Mouse (Mus musculus): ENCODE measurements around the gene Elp5.

Gene Elp5

GRCm38 (mm10) chr11:70015677-70016076 is 33.4 kb upstream of the Elp5 start:
- no peak for DNase-seq (ENCODE audit: low read depth)

DNA sequence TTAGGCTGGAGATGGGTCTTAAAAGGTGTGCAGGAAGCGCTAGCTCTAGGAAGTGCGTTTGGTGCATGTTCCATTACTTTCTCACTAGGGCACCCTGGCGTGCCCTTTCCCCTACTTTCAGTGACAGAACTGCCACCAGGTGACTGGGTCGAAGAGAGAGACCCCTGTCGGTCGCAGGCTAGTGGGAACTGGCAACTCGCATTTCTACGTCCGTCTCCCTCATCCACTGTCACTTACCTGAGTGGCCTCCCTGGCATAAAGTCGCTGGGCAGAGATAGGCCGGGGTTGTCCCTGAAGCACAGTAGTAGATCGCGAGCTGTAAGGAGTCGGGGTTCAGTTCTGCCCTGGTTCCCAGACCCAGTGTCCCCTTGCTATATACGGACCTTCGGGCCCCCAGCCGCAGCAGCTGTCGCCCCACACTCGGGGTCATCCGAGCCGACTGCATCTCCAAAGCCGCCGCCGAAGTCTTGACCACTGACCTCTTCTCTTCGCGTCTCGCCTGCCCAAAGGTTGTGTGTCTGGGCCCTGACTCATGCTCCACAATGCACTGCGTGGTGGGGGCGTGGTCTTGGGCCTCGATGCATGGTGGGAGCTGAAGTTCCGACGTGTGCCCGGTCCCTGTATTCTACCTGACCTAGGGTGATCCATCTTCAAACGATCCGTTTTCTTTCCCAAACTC is 32.7 kb upstream of the Elp5 start, which contains the start of gene Acadvl:
Acadvl (minus strand) TSS at position 532 of the 679 bp plus-strand sequence.
- peak; percentile 92 for DNase-seq (ENCODE audit: low read depth)

DNA sequence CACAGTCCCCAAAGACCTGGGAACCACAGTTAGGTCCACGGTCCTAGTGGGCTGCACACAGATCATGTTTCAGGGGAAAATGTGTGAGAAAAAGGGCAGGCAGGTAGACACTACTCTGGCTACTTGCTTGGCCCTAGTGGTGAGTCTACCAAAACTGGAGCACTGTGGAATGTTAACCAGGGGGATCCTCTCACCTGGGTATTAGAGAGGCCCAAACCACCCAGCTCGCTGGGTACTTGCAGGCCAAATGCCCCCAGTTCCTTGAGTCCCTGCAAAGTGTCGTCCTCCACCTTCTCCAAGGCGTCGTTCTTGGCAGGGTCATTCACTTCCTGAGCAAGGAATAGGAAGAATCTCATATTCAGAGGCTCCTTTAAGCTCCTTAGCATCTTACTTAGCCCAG is 31.7 kb upstream of the Elp5 start:
- no peak for DNase-seq (ENCODE audit: low read depth)

DNA sequence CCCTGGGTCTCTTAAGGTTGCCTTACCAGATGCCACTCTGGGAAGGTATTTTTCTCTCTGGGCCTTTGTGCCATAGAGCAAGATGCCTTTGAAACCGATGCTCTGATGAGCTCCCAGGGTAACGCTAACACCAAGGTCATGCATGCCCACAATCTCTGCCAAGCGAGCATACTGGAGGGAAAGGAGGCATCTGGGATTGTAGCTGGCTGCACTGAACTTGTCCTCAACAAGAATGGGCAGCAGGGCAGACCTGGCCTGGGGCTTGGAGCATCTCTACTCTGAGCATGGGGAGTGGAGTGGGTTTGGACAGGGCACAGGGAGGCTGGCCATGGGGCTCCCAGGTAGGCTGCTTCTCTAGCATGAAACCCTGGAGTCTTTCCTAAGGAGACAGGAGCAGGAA is 31.1 kb upstream of the Elp5 start:
- DNase-seq (ENCODE audit: low read depth) = no peak

DNA sequence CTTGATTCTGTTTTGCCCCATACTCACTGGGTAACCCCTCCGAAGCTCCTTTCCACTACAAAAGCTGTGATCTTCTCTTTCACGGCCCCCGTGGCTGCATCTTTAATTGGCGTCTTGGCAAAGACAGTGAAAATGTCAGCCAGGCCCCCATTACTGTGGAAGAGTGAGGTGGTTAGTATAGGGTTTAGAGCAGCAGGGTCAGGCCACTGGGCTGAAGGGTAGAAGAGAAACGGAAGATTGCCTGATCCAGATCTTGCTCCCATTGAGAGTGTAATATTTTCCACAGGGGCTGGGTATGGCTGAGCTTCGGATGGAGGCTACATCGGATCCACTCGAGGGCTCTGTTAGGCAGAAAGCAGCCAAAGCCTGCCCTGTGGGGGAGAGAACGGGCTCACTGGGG is 30.6 kb upstream of the Elp5 start:
- DNase-seq (ENCODE audit: low read depth) = no peak

- DNase-seq (ENCODE audit: low read depth) = no peak
Measured at GRCm38 (mm10) chr11:70010961-70011360, 28.6 kb upstream of the Elp5 start.

DNA sequence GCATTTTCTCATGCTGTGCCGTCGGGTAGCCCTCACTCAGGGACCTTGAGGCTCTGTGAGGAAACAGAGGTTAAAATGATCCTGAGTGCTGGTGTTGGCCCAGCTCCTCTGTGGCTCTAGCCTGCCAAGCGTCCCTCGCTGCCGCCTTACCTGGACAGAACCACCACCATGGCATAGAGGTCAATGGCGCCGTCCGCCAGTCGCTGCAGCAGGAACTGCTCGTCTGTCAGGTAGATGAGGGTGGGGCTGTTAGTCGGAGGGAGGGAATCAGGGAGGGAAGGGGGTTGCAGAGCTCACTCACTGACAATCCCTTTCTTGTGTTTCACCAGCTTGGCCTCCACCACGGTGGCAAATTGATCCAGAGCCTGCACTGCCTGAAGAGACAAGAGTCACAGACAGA is 28.2 kb upstream of the Elp5 start:
- DNase-seq (ENCODE audit: low read depth) = no peak

DNA sequence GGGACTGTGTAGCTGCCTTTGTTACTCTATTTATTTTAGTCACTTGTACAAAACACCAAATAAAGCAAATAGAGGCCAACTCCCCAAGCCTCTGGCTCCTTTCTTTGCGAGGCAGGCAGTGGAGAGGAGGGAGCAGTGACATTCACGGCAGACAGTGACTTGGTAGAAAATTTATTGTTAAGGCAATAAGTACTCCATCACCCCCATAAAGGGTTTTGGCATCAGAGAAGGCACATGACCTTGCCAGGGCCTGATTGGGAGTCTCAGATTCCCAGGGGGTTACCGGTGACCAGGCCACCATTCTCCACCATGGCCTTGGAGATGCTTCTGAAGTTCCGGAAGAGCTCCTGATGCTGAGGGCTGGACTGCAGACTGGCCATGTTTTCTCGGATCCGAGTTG is 27.7 kb upstream of the Elp5 start:
- no peak for DNase-seq (ENCODE audit: low read depth)

GRCm38 (mm10) chr11:70005521-70005920 is 23.2 kb upstream of the Elp5 start:
- peak; percentile 46 for DNase-seq (ENCODE audit: low read depth)

- DNase-seq (ENCODE audit: low read depth) = no peak
Measured at GRCm38 (mm10) chr11:70002471-70002870, 20.2 kb upstream of the Elp5 start.

GRCm38 (mm10) chr11:70001865-70002264 is 19.5 kb upstream of the Elp5 start:
- DNase-seq (ENCODE audit: low read depth) = peak; percentile 80

GRCm38 (mm10) chr11:70001159-70001558 is 18.8 kb upstream of the Elp5 start:
- no peak for DNase-seq (ENCODE audit: low read depth)

GRCm38 (mm10) chr11:70000396-70000898 is 18.1 kb upstream of the Elp5 start, which contains the start of gene Dvl2:
TSS of gene Dvl2 (plus strand) at chr11:70000595.
- peak; percentile 98 for DNase-seq (ENCODE audit: low read depth)

- no peak for DNase-seq (ENCODE audit: low read depth)
Measured at GRCm38 (mm10) chr11:69999666-70000065, 17.3 kb upstream of the Elp5 start.

DNA sequence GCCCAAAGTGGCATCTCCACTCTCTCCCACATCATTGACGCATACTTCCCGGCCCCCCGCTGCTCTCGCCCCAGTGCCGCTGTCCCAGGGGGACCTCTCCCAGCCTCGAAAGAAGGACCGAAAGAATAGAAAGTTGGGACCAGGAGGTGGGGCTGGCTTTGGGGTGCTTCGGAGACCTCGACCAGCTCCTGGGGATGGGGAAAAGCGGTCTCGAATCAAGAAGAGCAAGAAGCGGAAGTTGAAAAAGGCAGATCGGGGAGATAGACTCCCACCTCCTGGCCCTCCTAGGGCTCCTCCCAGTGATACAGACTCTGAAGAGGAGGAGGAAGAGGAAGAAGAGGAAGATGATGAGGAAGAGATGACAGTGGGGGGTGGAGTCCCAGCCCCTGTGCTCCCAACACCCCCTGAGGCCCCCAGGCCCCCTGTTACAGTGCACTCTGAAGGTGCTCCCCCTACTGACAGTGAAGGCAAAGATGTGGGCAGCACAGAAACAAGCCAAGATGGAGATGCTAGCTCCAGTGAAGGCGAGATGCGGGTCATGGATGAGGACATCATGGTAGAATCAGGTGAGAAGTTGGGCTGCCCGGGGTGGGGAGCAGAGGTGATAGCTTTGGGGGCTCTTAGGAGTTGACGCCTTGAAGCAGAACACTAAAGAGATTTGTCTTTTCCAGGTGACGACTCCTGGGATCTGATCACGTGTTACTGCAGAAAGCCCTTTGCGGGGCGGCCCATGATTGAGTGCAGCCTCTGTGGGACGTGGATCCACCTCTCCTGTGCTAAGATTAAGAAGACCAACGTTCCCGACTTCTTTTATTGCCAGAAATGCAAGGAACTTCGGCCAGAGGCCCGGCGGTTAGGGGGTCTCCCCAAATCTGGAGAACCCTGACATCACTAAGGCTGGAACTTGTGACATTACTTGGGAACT is 16.5 kb upstream of the Elp5 start:
- DNase-seq (ENCODE audit: low read depth) = no peak

GRCm38 (mm10) chr11:69997070-69997509 is 14.8 kb upstream of the Elp5 start:
- DNase-seq (ENCODE audit: low read depth) = peak; percentile 93

GRCm38 (mm10) chr11:69996161-69997061 is 14.1 kb upstream of the Elp5 start:
- DNase-seq (ENCODE audit: low read depth) = peak; percentile 78

- DNase-seq (ENCODE audit: low read depth) = peak; percentile 99
Measured at GRCm38 (mm10) chr11:69995391-69995960, 13.2 kb upstream of the Elp5 start, which contains the start of gene Phf23. TSS of gene Phf23 (plus strand) at chr11:69995777.

GRCm38 (mm10) chr11:69994401-69995090 is 12.2 kb upstream of the Elp5 start:
- no peak for DNase-seq (ENCODE audit: low read depth)

GRCm38 (mm10) chr11:69992932-69993331 is 10.6 kb upstream of the Elp5 start:
- no peak for DNase-seq (ENCODE audit: low read depth)

DNA sequence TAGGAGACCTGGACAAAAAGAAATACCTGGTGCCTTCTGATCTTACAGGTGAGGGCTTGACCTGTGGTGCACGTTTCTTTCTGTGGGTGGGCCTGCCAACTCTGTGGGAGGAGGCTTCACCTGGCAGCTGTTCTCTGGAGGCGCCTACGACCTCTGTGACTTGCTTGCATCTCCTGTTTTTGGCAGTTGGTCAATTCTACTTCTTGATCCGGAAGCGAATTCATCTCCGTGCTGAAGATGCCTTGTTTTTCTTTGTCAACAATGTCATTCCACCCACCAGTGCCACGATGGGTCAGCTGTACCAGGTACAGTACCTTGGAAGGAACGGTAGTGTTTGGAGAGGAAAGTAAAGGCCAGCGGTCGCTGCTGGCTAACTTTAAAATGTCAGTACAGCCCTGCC is 10.1 kb upstream of the Elp5 start:
- DNase-seq (ENCODE audit: low read depth) = no peak
